Mouse (Mus musculus) kidney, embryonic 16.5 days (tissue): ENCODE measurements around the gene Ints7. TPM values are rescaled to one million over a fixed set of nuclear protein-coding genes. Genes with fewer than 3 reads are reported as not detected.

Experiments used
- ATAC-seq: fragments of 200-750 bp; cut with Nextera tagmentation; 2 replicates; pipeline ENCODE4 v1.8.0; 2017; ENCODE audit warnings: moderate TSS enrichment; ENCODE audit not compliant: low FRiP score, low TSS enrichment
- H3K27ac ChIP-seq: fragments of 300-500 bp; sonication (generic); 2 replicates; pipeline ENCODE4 v1.5.1; 2014; ENCODE audit warnings: low read length
- H3K27me3 ChIP-seq: fragments of 300-500 bp; sonication (generic); 2 replicates; pipeline ENCODE4 v1.6.1; 2014; ENCODE audit warnings: low read length, control low read depth, mixed read lengths; ENCODE audit not compliant: insufficient read depth
- H3K36me3 ChIP-seq: fragments of 300-500 bp; sonication (generic); 2 replicates; pipeline ENCODE4 v1.6.1; 2014; ENCODE audit warnings: low read length, control low read depth, mixed read lengths; ENCODE audit not compliant: insufficient read depth
- H3K4me1 ChIP-seq: fragments of 300-500 bp; sonication (generic); 2 replicates; pipeline ENCODE4 v1.6.1; 2014; ENCODE audit warnings: low read length, control low read depth, mixed read lengths; ENCODE audit not compliant: insufficient read depth
- H3K4me2 ChIP-seq: fragments of 300-500 bp; sonication (generic); replicated peaks from 2 replicates; pipeline ENCODE4 v1.6.1; 2014; ENCODE audit warnings: low read depth, low read length
- H3K4me3 ChIP-seq: fragments of 300-500 bp; sonication (generic); 2 replicates; pipeline ENCODE4 v1.5.1; 2014; ENCODE audit warnings: mild to moderate bottlenecking, low read length
- H3K9ac ChIP-seq: fragments of 300-500 bp; sonication (generic); replicated peaks from 2 replicates; pipeline ENCODE4 v1.6.1; 2014; ENCODE audit warnings: low read length
- H3K9me3 ChIP-seq: fragments of 300-500 bp; sonication (generic); 2 replicates; pipeline ENCODE4 v1.6.1; 2016; ENCODE audit warnings: low read length, control low read depth
- WGBS: fragments of 180-500 bp; shearing (Covaris S2); extraction: QIAGEN DNeasy Blood & Tissue Kit; methylation state at CpG from one replicate; pipeline ENCODE4 v1.1.7; 2014; 5-methylcytosine and 5-hydroxymethylcytosine counted together
- polyA plus RNA-seq: library from polyadenylated mRNA; unstranded; fragments of >200 nt; fragmentation: Nextera tagmentation; extraction: Ambion mirVana; gene quantifications from 2 replicates; pipeline ENCODE4 v1.2.1, GENCODE M21; 2015

Gene Ints7
- polyA plus RNA-seq, 1 experiment from 2014 or later: 63.7 TPM

DNA sequence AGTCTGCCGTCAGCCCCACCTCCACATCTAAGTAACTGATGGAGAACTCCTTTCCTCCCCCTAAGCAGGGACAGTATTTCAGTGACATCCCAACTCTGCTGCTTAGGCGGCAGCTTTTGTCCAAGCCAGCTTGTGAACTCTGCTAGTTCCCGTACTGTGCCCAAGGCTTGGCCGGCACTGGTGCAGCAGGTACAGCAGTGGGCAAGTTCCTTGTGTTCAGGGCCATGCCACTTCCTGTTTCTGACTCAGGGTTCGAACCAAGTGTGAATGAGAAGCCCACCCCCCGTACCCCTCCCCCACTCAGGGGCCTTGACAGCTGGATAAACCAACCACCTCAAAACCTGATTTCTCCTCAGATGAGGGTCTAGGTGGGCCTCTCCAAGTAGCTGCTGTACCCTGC, 49.1 kb downstream of the Ints7 start:
- Histone ChIP-seq H3K4me3 (no peak overlapping the region), H3K27me3 (no peaks in the 10 kb centered on the region), H3K27ac (no peak overlapping the region), H3K36me3 (peaks cover 31% of the 10 kb centered on the region), H3K9me3 (no peaks in the 10 kb centered on the region), H3K9ac (no peak overlapping the region), H3K4me2 (no peak overlapping the region), H3K4me1 (no peaks in the 10 kb centered on the region)
- 0 out of 2 replicates have a peak, but pooled peaks have one; percentile 21 for ATAC-seq
- WGBS: 52% methylated on average over 6 of the region's 6 CpGs

DNA sequence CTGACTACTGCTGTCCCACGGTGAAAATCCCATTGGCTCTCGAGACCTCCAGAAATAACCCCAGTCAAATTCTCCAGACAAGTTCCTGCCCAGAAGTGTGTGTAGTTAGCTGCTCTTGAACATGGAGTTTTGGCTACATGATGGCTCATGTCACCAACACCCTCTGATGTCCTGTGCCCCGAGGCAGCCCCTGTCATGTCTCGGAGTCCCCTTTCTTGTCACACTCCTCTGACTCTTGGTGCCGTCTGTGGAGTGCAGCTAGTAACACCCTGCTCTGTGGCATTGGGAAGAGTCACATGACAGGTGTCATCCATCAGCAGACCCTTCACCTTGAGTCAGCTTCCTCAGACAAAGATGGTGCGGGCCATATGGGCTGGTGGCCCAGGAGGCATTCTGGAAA, 49.6 kb downstream of the Ints7 start:
- 49% methylated on average over 6 of the region's 6 CpGs for WGBS

DNA sequence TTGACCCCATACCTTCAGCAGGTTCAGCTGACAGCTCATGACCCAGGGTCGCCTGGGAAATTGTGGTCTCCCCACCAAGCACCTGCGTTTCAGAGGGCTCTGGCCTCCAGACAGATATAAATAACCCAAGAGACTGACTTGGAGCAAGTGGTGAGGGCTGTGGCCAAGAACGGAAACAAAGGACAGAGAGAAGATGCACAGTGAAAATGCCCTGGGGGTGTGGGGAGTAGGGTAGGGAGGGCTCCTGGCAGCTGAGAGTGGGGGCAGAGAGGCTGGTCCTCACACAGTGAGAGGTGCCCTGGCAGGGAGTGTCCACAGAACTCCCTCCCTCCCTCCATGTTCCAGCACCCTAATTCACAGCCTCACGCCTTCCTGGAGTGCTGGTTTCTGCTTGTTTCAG, 50.2 kb downstream of the Ints7 start:
- Histone ChIP-seq H3K4me1 (no peaks in the 10 kb centered on the region), H3K9me3 (no peaks in the 10 kb centered on the region), H3K27me3 (no peaks in the 10 kb centered on the region), H3K4me2 (no peak overlapping the region), H3K36me3 (peaks cover 20% of the 10 kb centered on the region), H3K9ac (no peak overlapping the region), H3K27ac (no peak overlapping the region), H3K4me3 (no peak overlapping the region)
- 31% methylated on average over 4 of the region's 4 CpGs for WGBS
- ATAC-seq: 0 out of 2 replicates have a peak, but pooled peaks have one; percentile 52

More for the DNA sequence above, 49.6 kb downstream of the Ints7 start:
- no peak overlapping the region for H3K4me3 ChIP-seq
- no peaks in the 10 kb centered on the region for H3K4me1 ChIP-seq
- no peak overlapping the region for H3K9ac ChIP-seq
- no peak overlapping the region for H3K27ac ChIP-seq
- no peaks in the 10 kb centered on the region for H3K27me3 ChIP-seq
- peaks cover 26% of the 10 kb centered on the region for H3K36me3 ChIP-seq
- H3K4me2 ChIP-seq: no peak overlapping the region
- 0 out of 2 replicates have a peak, but pooled peaks have one; percentile 9 for ATAC-seq
- no peaks in the 10 kb centered on the region for H3K9me3 ChIP-seq

GRCm38 (mm10) chr1:191628457-191629169, 53.2 kb downstream of the Ints7 start:
- Histone ChIP-seq H3K4me3 (no peak overlapping the region), H3K4me2 (no peak overlapping the region), H3K27ac (no peak overlapping the region), H3K9ac (no peak overlapping the region), H3K36me3 (no peaks in the 10 kb centered on the region), H3K27me3 (no peaks in the 10 kb centered on the region), H3K9me3 (no peaks in the 10 kb centered on the region), H3K4me1 (no peaks in the 10 kb centered on the region)
- 55% methylated on average over 11 of the region's 11 CpGs for WGBS
- no peak for ATAC-seq

- H3K4me3 ChIP-seq: no peak overlapping the region
- H3K36me3 ChIP-seq: no peaks in the 10 kb centered on the region
- ATAC-seq: no peak
- no peak overlapping the region for H3K9ac ChIP-seq
- H3K27me3 ChIP-seq: no peaks in the 10 kb centered on the region
- H3K4me2 ChIP-seq: no peak overlapping the region
- H3K4me1 ChIP-seq: no peaks in the 10 kb centered on the region
- WGBS: 56% methylated on average over 3 of the region's 3 CpGs
- no peaks in the 10 kb centered on the region for H3K9me3 ChIP-seq
- H3K27ac ChIP-seq: no peak overlapping the region
Measured at GRCm38 (mm10) chr1:191629170-191629636, 53.8 kb downstream of the Ints7 start.

GRCm38 (mm10) chr1:191632511-191633095, 57.2 kb downstream of the Ints7 start:
- 75% methylated on average over 6 of the region's 6 CpGs for WGBS
- Histone ChIP-seq H3K27ac (no peak overlapping the region), H3K9me3 (no peaks in the 10 kb centered on the region), H3K4me3 (no peak overlapping the region), H3K4me1 (no peaks in the 10 kb centered on the region), H3K9ac (no peak overlapping the region), H3K27me3 (no peaks in the 10 kb centered on the region), H3K36me3 (no peaks in the 10 kb centered on the region), H3K4me2 (no peak overlapping the region)
- no peak for ATAC-seq

DNA sequence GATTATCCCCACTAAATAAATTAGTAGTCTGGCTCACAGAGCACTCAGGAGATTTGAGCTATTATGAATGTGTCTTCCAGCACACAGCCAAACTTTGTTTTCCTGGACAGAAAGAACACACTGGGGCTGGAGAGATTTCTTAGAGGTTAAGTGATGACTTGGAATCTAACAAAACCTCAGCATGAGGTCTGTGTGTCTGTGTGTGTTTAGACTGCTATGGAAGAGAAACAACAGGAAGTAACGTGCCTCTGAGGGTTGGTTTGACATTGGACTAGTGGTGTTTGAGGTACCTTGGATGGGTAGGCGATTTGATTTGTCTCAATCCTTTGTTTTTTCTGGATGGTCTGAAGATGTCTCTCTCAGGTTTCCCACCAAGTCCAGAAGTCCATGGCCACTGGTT, 58.7 kb downstream of the Ints7 start:
- H3K4me3 ChIP-seq: no peak overlapping the region
- H3K36me3 ChIP-seq: no peaks in the 10 kb centered on the region
- no peak overlapping the region for H3K9ac ChIP-seq
- no peaks in the 10 kb centered on the region for H3K4me1 ChIP-seq
- no peak overlapping the region for H3K27ac ChIP-seq
- H3K27me3 ChIP-seq: no peaks in the 10 kb centered on the region
- no peak for ATAC-seq
- no peaks in the 10 kb centered on the region for H3K9me3 ChIP-seq
- no peak overlapping the region for H3K4me2 ChIP-seq
- WGBS: 82% methylated on average over 2 of the region's 2 CpGs

- Histone ChIP-seq H3K9ac (no peak overlapping the region), H3K27me3 (no peaks in the 10 kb centered on the region), H3K9me3 (no peaks in the 10 kb centered on the region), H3K4me2 (no peak overlapping the region), H3K4me3 (no peak overlapping the region), H3K27ac (no peak overlapping the region), H3K36me3 (no peaks in the 10 kb centered on the region), H3K4me1 (0 out of 2 replicates have a peak, but pooled peaks cover 5% of the 10 kb centered on the region)
- ATAC-seq: no peak
- 75% methylated on average over 2 of the region's 2 CpGs for WGBS
Measured at GRCm38 (mm10) chr1:191638404-191638803, 63.0 kb downstream of the Ints7 start.

DNA sequence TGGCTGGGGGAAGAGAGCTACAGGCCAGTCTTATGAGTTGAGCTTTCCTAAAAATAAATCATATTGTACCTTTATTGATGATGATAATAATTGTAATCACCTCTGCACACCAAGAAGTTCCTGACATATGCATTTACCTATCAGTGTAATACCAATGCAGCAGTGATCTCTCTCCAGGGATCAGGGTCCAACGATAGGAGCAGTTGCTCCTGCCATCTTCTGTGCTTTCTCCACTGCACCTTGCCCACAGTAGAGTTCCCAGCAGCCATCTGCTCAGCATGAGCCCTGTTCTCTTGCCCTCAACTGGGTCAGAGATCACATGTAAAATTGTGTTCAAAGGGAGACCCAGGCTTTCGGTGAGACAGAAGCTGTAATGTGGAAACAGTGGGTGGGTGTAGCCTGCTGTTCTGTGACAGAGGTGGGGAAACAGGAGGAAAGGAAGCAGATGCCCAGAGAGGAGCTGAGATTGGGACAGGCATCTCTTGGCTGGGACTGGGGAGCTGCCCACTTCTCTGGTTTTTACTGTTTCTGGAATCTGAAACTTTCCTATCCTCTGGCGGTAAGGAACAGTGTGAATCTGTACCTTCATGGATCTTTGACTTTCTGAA, 63.9 kb downstream of the Ints7 start:
- Histone ChIP-seq H3K4me3 (no peak overlapping the region), H3K9ac (no peak overlapping the region), H3K27ac (no peak overlapping the region), H3K36me3 (no peaks in the 10 kb centered on the region), H3K4me2 (no peak overlapping the region), H3K9me3 (no peaks in the 10 kb centered on the region), H3K4me1 (0 out of 2 replicates have a peak, but pooled peaks cover 5% of the 10 kb centered on the region), H3K27me3 (no peaks in the 10 kb centered on the region)
- ATAC-seq: no peak
- WGBS: 79% methylated on average over 3 of the region's 3 CpGs

DNA sequence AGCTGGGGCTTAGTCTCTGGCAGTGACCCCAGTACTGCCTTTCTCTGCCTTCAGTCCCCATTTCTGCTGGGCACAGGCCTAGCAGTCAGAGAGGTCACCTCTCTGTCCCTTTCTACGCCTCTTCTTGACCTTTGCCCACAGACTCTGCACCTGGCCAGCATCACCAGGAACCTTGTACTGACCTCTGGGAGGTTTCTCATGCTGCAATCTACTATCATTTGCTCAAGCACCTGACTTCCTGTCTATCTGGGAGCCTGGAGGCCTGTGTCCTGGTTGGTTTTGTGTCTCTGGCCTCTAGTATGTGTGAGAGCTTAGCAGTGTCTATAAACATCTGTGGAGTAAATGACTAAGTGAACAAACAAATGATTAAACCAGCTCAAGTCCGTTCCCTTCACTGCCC, 64.7 kb downstream of the Ints7 start:
- Histone ChIP-seq H3K4me2 (no peak overlapping the region), H3K9ac (no peak overlapping the region), H3K9me3 (no peaks in the 10 kb centered on the region), H3K36me3 (no peaks in the 10 kb centered on the region), H3K27ac (no peak overlapping the region), H3K27me3 (no peaks in the 10 kb centered on the region), H3K4me1 (0 out of 2 replicates have a peak, but pooled peaks cover 5% of the 10 kb centered on the region), H3K4me3 (no peak overlapping the region)
- WGBS: 79% methylated on average over 2 of the region's 2 CpGs
- no peak for ATAC-seq
